Mouse (Mus musculus) frontal cortex, postnatal 10 days (tissue): Measurements from ENCODE around the gene Gm15013.
"Not testable (repeated sequence)": the region's sequence is repeated elsewhere in the genome, so short reads cannot be mapped to it uniquely, and the experiment has no call there.

Source experiments
- DNase-seq, 2 experiments: peaks; one replicate each; pipeline ENCODE4 v3.0.0; 2022; ENCODE audit warnings: low spot score in 2 of 2, mixed read lengths in 1 of 2

Gene Gm15013

DNA sequence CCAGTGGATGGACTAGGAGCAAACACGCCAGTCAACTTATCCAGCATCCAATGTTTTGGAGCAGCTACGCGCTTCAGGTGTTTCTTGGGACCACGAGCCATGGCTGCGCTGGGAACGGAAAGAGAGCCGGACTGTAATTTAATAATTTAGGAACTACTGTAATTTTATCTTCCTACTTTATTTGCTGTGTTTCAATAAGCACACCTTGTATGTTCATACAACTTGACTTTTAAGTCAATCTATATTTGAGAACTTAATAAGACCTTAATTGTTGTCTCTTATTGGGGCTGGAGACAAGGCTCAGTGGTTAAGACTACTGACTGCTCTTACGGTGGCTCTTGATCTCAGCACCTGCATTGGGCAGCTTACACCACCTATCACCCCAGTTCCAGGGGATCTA, at the start of gene Gm15013:
Gene Gm15013, minus strand, starts transcription at position 101 of the 400 bp plus-strand sequence.
- no peak for DNase-seq

- no peak for DNase-seq
These were observed 48.3 kb upstream of the Gm15013 start for GRCm38 (mm10) chrX:139762546-139762945.

DNA sequence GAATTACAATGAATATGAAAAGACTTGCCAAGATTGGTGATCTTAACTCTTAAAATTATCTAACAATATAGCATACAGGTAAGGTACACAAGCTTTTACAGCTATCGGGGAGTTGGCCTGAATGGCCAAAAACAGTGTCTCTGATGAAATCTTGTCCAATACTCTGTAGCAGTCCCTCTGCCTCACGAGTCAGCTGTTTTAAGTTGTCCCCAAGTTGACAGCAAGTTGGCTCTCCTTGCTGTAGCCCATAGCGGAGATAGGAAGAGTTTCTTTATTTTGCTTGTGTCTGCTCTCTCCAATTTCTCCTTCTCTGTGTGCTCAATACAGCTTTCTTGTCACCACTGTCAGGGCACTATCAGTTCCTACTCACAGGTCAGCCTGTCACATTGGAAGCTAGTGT, 44.4 kb upstream of the Gm15013 start:
- not testable (repeated sequence) for DNase-seq

GRCm38 (mm10) chrX:139751855-139752254, 37.6 kb upstream of the Gm15013 start:
- DNase-seq = peak in 1 of 2 experiments; percentile 22

DNA sequence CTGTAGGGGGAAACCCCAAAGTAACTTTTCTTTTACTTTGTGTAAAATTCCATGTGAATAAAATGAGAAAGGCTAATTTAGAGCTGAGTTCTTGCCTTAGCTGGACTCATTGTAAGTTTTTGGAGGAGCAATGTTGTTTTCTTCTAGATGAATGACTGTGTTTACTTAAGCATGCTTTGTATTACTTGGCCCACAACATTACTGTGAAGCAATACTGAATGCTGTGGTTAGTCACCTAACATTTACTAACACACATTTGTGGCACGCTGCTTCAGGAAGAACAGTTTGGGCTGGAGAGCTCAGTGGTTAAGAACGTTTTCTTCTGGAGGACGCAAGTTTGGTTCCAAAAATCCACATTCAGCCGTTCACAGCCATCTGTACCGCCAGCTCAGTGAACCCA, 22.8 kb upstream of the Gm15013 start:
- no peak for DNase-seq

- no peak for DNase-seq
These were observed 16.3 kb upstream of the Gm15013 start for GRCm38 (mm10) chrX:139730541-139730940.

GRCm38 (mm10) chrX:139722350-139722749, 8.1 kb upstream of the Gm15013 start:
- no peak for DNase-seq

GRCm38 (mm10) chrX:139684775-139685695, 29.2 kb downstream of the Gm15013 start, which contains the start of gene Tbc1d8b:
Gene Tbc1d8b (plus strand): TSS chrX:139684996.
- DNase-seq = peak; percentile 53 to 59

DNA sequence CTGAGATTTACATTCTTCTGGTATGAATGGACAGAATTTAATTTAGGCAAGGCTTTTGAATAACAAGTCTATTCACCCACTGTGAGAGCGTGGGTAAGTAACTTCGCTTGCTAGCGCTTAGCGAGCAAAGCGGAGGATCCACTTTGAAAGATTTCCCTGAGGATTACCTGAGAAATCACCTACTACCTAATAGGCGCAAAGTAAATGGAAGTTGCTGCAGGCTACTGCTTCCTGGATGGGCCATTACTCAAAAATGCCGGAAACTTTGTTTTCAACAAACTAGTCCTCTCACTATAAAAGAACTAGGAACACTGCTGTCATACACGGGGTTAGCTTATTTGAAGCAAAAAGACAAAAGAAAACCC, 29.9 kb downstream of the Gm15013 start:
- no peak for DNase-seq

DNA sequence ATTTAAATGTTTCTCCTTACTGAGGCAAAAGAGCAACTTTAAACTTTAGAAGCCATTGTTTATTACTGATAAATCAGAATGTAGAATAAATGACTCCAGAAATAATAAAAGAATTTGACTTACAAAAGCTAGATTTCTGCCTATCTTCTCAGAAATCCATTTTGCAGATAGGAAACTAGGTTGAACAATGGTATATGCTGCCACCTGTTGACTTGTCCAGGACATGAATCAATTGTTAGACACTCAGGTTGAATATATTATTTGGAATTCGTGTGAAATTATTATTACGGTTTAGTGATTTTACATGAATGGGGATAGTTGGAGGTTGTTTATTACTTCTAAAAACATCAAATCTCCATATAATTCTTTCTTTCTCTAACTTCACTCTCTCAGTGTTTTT, 48.5 kb downstream of the Gm15013 start:
- no peak for DNase-seq
